Mouse (Mus musculus) lung, adult 2 months (tissue): ENCODE results near the gene Pcsk5.

Source experiments
- CTCF ChIP-seq: fragments of 200-500 bp; IDR thresholded peaks from 2 replicates; pipeline ENCODE4 v1.5.1; 2011; ENCODE audit warnings: mild to moderate bottlenecking, low read length, control low read depth; ENCODE audit not compliant: insufficient read depth
- POLR2A ChIP-seq: fragments of 200-500 bp; IDR thresholded peaks from 2 replicates; pipeline ENCODE4 v1.6.1; 2011; ENCODE audit warnings: low read depth, mild to moderate bottlenecking, control low read depth, low read length, borderline replicate concordance; ENCODE audit errors: extremely low read depth

DNA sequence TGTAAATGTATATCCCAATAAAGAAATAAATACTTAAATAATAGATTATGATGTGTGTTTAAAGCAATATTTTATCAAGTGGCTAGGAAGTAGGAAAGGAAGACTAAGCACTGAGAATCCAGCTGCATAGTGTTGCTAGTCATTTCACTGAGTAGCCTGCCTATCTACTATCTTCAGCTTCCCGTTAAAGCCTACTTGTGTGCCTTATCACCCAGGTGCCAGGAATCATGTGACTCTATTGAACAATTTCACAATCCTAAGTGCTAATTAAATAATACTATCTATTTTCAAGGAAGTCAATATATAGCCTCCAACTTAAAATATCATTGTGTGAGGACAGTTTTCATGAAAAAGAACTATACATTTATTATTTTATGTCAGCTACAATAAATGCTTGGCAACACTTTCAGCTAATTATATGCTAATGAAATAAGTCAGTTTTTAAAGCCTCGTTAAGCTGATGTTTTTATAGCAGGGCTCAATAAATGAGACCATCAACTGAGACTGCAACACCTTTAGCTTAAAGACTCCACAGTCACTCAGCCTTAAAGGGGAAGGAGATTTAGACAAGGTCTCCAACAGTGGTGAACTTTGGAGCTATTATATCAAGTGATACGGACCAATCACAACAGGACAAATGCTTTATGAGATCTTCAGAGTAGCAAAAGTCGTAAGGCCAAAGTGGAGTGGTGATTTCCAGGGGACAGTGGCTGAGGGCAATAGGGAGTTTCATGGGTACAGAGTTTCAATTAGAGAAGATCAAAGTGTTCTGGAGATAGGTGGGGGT is 308.5 kb downstream of the Pcsk5 start:
- TF ChIP-seq POLR2A (no peak), CTCF (no peak)
